Mouse (Mus musculus): ENCODE measurements around the gene Abcc12.

DNA sequence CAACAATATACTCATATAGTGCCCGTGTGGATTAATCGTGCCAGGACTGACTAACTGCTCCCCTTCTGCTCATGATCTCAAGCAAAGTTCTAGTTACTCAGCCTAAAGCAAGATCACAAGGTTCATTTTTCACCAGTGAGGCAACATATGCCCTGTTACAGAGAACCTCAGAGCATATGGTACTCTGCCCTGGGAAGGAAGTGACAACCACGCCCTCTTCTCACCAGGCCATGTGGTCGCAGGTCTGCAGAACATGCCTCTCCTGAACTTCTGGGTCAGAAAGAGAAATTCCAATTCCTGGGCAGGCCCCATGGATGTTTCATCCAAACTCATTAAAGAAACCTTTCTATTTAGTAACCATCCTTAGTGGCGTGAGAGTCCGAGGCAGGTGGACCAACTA lies 39.6 kb downstream of the Abcc12 start:
- TF ChIP-seq CTCF (IDR thresholded peaks at IDR 0.05; ENCODE audit: borderline replicate concordance, insufficient read depth, low read length): no peak
- no peak for TF ChIP-seq POLR2A (IDR thresholded peaks at IDR 0.05; ENCODE audit: low read depth, low read length)
